Mouse (Mus musculus) G1E (cell line): ENCODE data around the gene Ogfod2. TPM values are rescaled to one million over a fixed set of nuclear protein-coding genes. Genes with fewer than 3 reads are reported as not detected.

Source experiments
- ATAC-seq: 2 replicates; pipeline ENCODE4 v1.8.0; 2016; ENCODE audit warnings: mild to moderate bottlenecking; ENCODE audit not compliant: insufficient number of reproducible peaks, poor library complexity, low FRiP score, severe bottlenecking; ENCODE audit errors: extremely low read depth
- DNase-seq: peaks from one replicate; pipeline ENCODE4 v3.0.0; 2012; ENCODE audit warnings: low spot score
- H3K27me3 ChIP-seq: 2 replicates; pipeline ENCODE4 v1.6.1; 2012; ENCODE audit warnings: mild to moderate bottlenecking, low read length, inconsistent platforms; ENCODE audit not compliant: insufficient read depth
- H3K36me3 ChIP-seq: replicated peaks from 2 replicates; pipeline ENCODE3; 2012; ENCODE audit warnings: mild to moderate bottlenecking, inconsistent platforms
- H3K4me1 ChIP-seq: 2 replicates; pipeline ENCODE4 v1.6.1; 2012; ENCODE audit warnings: low read depth, low read length, inconsistent platforms, mixed read lengths; ENCODE audit not compliant: insufficient read depth
- H3K4me3 ChIP-seq: 2 replicates; pipeline ENCODE4 v1.5.1; 2012; ENCODE audit warnings: low read depth, mild to moderate bottlenecking, inconsistent platforms, low read length, moderate library complexity, mixed read lengths
- H3K9me3 ChIP-seq: replicated peaks from 2 replicates; pipeline ENCODE4 v1.6.1; 2012; ENCODE audit warnings: inconsistent platforms
- CTCF ChIP-seq: IDR thresholded peaks from 2 replicates; pipeline ENCODE4 v1.5.1; 2012; ENCODE audit warnings: low read depth, low read length, inconsistent platforms, mixed read lengths
- GATA1 ChIP-seq: IDR thresholded peaks from 2 replicates; pipeline ENCODE4 v1.6.1; 2012; ENCODE audit warnings: borderline replicate concordance, low read length, inconsistent platforms, mixed read lengths
- GATA2 ChIP-seq: IDR thresholded peaks from 2 replicates; pipeline ENCODE4 v1.6.1; 2012; ENCODE audit warnings: low read depth, low read length, inconsistent platforms, borderline replicate concordance
- POLR2AphosphoS5 ChIP-seq: IDR thresholded peaks from 2 replicates; pipeline ENCODE4 v1.6.1; 2012; ENCODE audit warnings: low read depth, low read length, inconsistent platforms; ENCODE audit not compliant: insufficient replicate concordance
- TAL1 ChIP-seq: conservative IDR thresholded peaks from 2 replicates; pipeline ENCODE4 v1.6.1; 2012; ENCODE audit warnings: low read depth, low read length, inconsistent platforms, mixed read lengths
- polyA plus RNA-seq: library from polyadenylated mRNA; stranded (reverse); fragments of >175 nt; gene quantifications from 2 replicates; pipeline ENCODE4 v1.2.3, GENCODE M21; 2012
- total RNA-seq, 2 experiments: library from RNA; stranded (forward) in 1 of 2; stranded (reverse) in 1 of 2; fragments of 200-1000 nt in 1 of 2; fragments of >200 nt in 1 of 2; fragmentation: Nextera tagmentation in 1 of 2; gene quantifications; 2 replicates each; pipeline ENCODE4 v1.2.3; 2014 to 2017

Gene Ogfod2
- total and polyA plus RNA-seq, 3 experiments: 14.9 to 60.2 (median 28.1) TPM

- Histone ChIP-seq H3K4me3 (no peak overlapping the region), H3K4me1 (peaks cover 2% of the 10 kb centered on the region; the same call in 1 of the 2 replicates), H3K9me3 (no peaks in the 10 kb centered on the region), H3K27me3 (no peaks in the 10 kb centered on the region), H3K36me3 (peaks cover 100% of the 10 kb centered on the region)
- TF ChIP-seq CTCF (no peak), GATA1 (no peak), TAL1 (no peak), POLR2AphosphoS5 (no peak), GATA2 (no peak)
- no peak for DNase-seq
- ATAC-seq: no peak
These were observed 13.0 kb downstream of the Ogfod2 start for GRCm38 (mm10) chr5:124125093-124125492.

GRCm38 (mm10) chr5:124134261-124134660 is 22.2 kb downstream of the Ogfod2 start:
- no peaks in the 10 kb centered on the region for H3K9me3 ChIP-seq
- H3K4me1 ChIP-seq: no peaks in the 10 kb centered on the region; the same call in 1 of the 2 replicates
- no peaks in the 10 kb centered on the region for H3K27me3 ChIP-seq
- DNase-seq: no peak
- TF ChIP-seq TAL1: no peak
- TF ChIP-seq POLR2AphosphoS5: no peak
- no peak for TF ChIP-seq GATA1
- peaks cover 93% of the 10 kb centered on the region for H3K36me3 ChIP-seq
- H3K4me3 ChIP-seq: no peak overlapping the region
- no peak for ATAC-seq

GRCm38 (mm10) chr5:124138066-124138465 is 26.0 kb downstream of the Ogfod2 start:
- Histone ChIP-seq H3K27me3 (no peaks in the 10 kb centered on the region), H3K36me3 (peaks cover 88% of the 10 kb centered on the region), H3K4me3 (no peak overlapping the region), H3K9me3 (0 out of 2 replicates have a peak, but pooled peaks cover 3% of the 10 kb centered on the region), H3K4me1 (no peaks in the 10 kb centered on the region)
- TF ChIP-seq GATA1: no peak
- ATAC-seq: no peak
- DNase-seq: no peak

DNA sequence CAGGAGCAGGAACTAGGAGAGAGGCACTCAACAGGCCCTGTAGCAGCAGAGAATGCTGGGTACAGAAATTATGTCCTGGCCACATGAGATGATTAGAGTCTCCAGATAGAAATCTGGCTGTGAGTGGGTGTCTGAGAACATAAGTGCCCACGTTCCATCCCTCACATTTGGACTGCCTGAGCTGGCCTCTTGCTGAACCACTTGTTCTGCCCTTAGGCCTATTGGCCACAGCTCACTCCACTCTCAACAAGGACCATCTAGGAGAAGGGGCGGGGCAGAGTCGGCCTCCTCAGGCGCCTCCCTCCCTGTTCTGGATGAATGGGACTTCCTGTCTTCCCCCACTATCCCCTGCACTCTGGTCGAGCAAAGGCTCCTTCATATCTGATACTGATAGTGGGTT is 36.9 kb downstream of the Ogfod2 start:
- no peaks in the 10 kb centered on the region for H3K9me3 ChIP-seq
- no peak for DNase-seq
- H3K4me1 ChIP-seq: no peaks in the 10 kb centered on the region
- peaks cover 73% of the 10 kb centered on the region for H3K36me3 ChIP-seq
- no peak for ATAC-seq
- H3K4me3 ChIP-seq: no peak overlapping the region
- TF ChIP-seq CTCF: no peak
- TF ChIP-seq POLR2AphosphoS5: no peak
- TF ChIP-seq GATA1: no peak
- no peak for TF ChIP-seq TAL1
- no peak for TF ChIP-seq GATA2
- no peaks in the 10 kb centered on the region for H3K27me3 ChIP-seq

- H3K36me3 ChIP-seq: peaks cover 60% of the 10 kb centered on the region
- TF ChIP-seq CTCF (no peak), POLR2AphosphoS5 (no peak), GATA2 (no peak), GATA1 (no peak), TAL1 (no peak)
- no peak for ATAC-seq
- no peak overlapping the region for H3K4me3 ChIP-seq
- no peak for DNase-seq
- no peaks in the 10 kb centered on the region for H3K4me1 ChIP-seq
- H3K27me3 ChIP-seq: no peaks in the 10 kb centered on the region
- no peaks in the 10 kb centered on the region for H3K9me3 ChIP-seq
These were observed 38.8 kb downstream of the Ogfod2 start for GRCm38 (mm10) chr5:124150895-124151294.

DNA sequence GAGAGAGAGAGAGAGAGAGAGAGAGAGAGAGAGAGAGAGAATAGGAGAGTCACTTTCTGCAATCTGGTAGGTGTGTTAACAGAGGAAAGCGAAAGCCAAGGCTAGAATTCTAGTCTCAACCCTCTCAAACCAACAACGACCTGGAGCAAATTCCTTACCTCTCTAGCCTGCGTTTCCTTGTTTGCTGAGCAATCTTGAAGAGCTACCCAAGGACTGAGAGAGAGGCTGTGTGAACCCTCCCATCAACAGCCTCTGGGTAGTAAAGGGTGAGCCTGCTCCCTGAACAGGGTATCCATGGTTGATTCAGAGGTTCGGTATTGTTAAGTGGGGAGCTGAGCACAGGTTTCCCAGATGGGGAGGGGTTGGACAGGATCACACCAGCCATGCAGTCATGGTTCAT is 40.6 kb downstream of the Ogfod2 start:
- Histone ChIP-seq H3K9me3 (no peaks in the 10 kb centered on the region), H3K27me3 (no peaks in the 10 kb centered on the region), H3K36me3 (peaks cover 53% of the 10 kb centered on the region), H3K4me1 (no peaks in the 10 kb centered on the region), H3K4me3 (no peak overlapping the region)
- TF ChIP-seq TAL1: no peak
- no peak for TF ChIP-seq GATA2
- TF ChIP-seq CTCF: no peak
- TF ChIP-seq POLR2AphosphoS5: no peak
- TF ChIP-seq GATA1: no peak
- no peak for DNase-seq
- ATAC-seq: no peak

DNA sequence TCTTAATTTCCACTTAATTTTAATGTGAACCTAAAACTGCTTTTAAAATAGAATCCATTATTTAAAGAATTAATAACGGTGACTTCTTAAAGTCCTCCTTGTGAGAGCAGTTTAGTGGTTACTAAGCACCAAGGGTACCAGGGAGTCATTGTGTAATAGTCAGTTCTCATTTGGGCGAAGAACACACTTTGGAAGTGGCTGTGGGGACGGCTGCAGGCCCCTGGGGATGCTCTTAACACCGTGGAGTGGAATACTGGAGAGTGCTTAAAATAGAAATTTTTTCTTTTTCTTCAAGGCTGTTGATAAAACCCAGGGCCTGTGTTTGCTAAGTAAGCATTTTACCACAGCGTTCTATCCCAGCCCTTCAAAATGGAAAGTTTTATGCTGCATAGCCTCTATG is 43.8 kb downstream of the Ogfod2 start:
- Histone ChIP-seq H3K4me1 (peaks cover 4% of the 10 kb centered on the region; the same call in 1 of the 2 replicates), H3K36me3 (peaks cover 38% of the 10 kb centered on the region), H3K9me3 (no peaks in the 10 kb centered on the region), H3K27me3 (no peaks in the 10 kb centered on the region), H3K4me3 (no peak overlapping the region)
- ATAC-seq (no peak), DNase-seq (no peak)
- TF ChIP-seq TAL1: no peak
- TF ChIP-seq GATA2: no peak
- no peak for TF ChIP-seq POLR2AphosphoS5
